Mouse (Mus musculus) CH12.LX (cell line): Measurements from ENCODE around the gene Hsd17b2. TPM values are rescaled to one million over a fixed set of nuclear protein-coding genes. Genes with fewer than 3 reads are reported as not detected.
A peak's percentile ranks its signal among the peaks of the same experiment; 100 is the strongest.

Experiments used
- DNase-seq: peaks from one replicate; pipeline ENCODE4 v3.0.0-alpha.2; 2013; ENCODE audit errors: extremely low read depth
- H3K27ac ChIP-seq: 2 replicates; pipeline ENCODE4 v1.5.1; 2012; ENCODE audit warnings: low read depth, mild to moderate bottlenecking, control low read depth, moderate library complexity; ENCODE audit not compliant: insufficient read depth
- H3K27me3 ChIP-seq: replicated peaks from 2 replicates; pipeline ENCODE3; 2012; ENCODE audit warnings: inconsistent platforms
- H3K36me3 ChIP-seq, 2 experiments: replicated peaks in 1 of 2; 2 replicates each; pipeline versions ENCODE3 to v1.6.1; 2012; ENCODE audit warnings: inconsistent platforms in 1 of 2, low read length in 1 of 2, mild to moderate bottlenecking in 1 of 2, mixed read lengths in 1 of 2, moderate library complexity in 1 of 2; ENCODE audit not compliant: control insufficient read depth in 1 of 2, insufficient read depth in 1 of 2
- H3K4me1 ChIP-seq, 2 experiments: 2 replicates each; pipeline ENCODE4 v1.6.1; 2012; ENCODE audit warnings: inconsistent platforms in 1 of 2, moderate library complexity in 1 of 2; ENCODE audit not compliant: insufficient read depth in 2 of 2, control insufficient read depth in 1 of 2
- H3K4me2 ChIP-seq: 2 replicates; pipeline ENCODE4 v1.6.1; 2012; ENCODE audit warnings: low read depth, mild to moderate bottlenecking, control low read depth; ENCODE audit not compliant: poor library complexity, insufficient read depth, severe bottlenecking
- H3K4me3 ChIP-seq, 3 experiments: fragments of 150-350 bp in 1 of 3; sonication (generic) in 1 of 3; replicated peaks in 1 of 3; 2 replicates each; pipeline versions ENCODE3 to v1.5.1; 2011 to 2012; ENCODE audit warnings: low read depth in 2 of 3, low read length in 2 of 3, mild to moderate bottlenecking in 2 of 3, moderate library complexity in 2 of 3, control low read depth in 1 of 3, improper control_type of control experiment in 1 of 3, inconsistent platforms in 1 of 3, mixed read lengths in 1 of 3; ENCODE audit not compliant: poor library complexity in 1 of 3
- H3K79me2 ChIP-seq: replicated peaks from 2 replicates; pipeline ENCODE4 v1.6.1; 2012; ENCODE audit warnings: mild to moderate bottlenecking, moderate library complexity; ENCODE audit not compliant: control insufficient read depth, poor library complexity, insufficient read depth, severe bottlenecking; ENCODE audit errors: extremely low read depth
- H3K9ac ChIP-seq: 2 replicates; pipeline ENCODE4 v1.6.1; 2012; ENCODE audit warnings: low read depth, mild to moderate bottlenecking, control low read depth, moderate library complexity; ENCODE audit not compliant: insufficient read depth
- H3K9me3 ChIP-seq: replicated peaks from 2 replicates; pipeline ENCODE3; 2012; ENCODE audit warnings: low read length, inconsistent platforms, mixed read lengths
- CHD1 ChIP-seq: IDR thresholded peaks from 2 replicates; pipeline ENCODE4 v1.6.1; 2012; ENCODE audit warnings: low read depth, low read length, improper control_type of control experiment, inconsistent platforms
- CHD2 ChIP-seq: IDR thresholded peaks from 2 replicates; pipeline ENCODE4 v1.6.1; 2011; ENCODE audit warnings: low read length, improper control_type of control experiment
- E2F4 ChIP-seq: IDR thresholded peaks from 2 replicates; pipeline ENCODE4 v1.6.1; 2011; ENCODE audit warnings: low read depth, low read length, improper control_type of control experiment; ENCODE audit not compliant: insufficient replicate concordance
- ELF1 ChIP-seq: IDR thresholded peaks from 2 replicates; pipeline ENCODE4 v1.6.1; 2014; ENCODE audit warnings: low read depth, mild to moderate bottlenecking, inconsistent platforms, low read length, improper control_type of control experiment
- ETS1 ChIP-seq: conservative IDR thresholded peaks from 2 replicates; pipeline ENCODE4 v1.6.1; 2012; ENCODE audit warnings: low read depth, mild to moderate bottlenecking, inconsistent platforms, low read length, improper control_type of control experiment, moderate library complexity
- JUND ChIP-seq: conservative IDR thresholded peaks from 2 replicates; pipeline ENCODE4 v1.6.1; 2011; ENCODE audit warnings: low read depth, low read length, improper control_type of control experiment
- MAX ChIP-seq: IDR thresholded peaks from 2 replicates; pipeline ENCODE4 v1.6.1; 2011; ENCODE audit warnings: low read length, improper control_type of control experiment
- MAZ ChIP-seq: IDR thresholded peaks from 2 replicates; pipeline ENCODE4 v1.6.1; 2012; ENCODE audit warnings: low read depth, mild to moderate bottlenecking, inconsistent platforms, low read length, improper control_type of control experiment, moderate library complexity
- MEF2A ChIP-seq: IDR thresholded peaks from 2 replicates; pipeline ENCODE4 v1.6.1; 2014; ENCODE audit warnings: low read depth, mild to moderate bottlenecking, inconsistent platforms, low read length, improper control_type of control experiment, borderline replicate concordance
- MYC ChIP-seq: IDR thresholded peaks from 2 replicates; pipeline ENCODE4 v1.6.1; 2011; ENCODE audit warnings: low read depth, mild to moderate bottlenecking, improper control_type of control experiment, low read length
- NELFE ChIP-seq: IDR thresholded peaks from 2 replicates; pipeline ENCODE4 v1.6.1; 2011; ENCODE audit warnings: low read depth, low read length, improper control_type of control experiment
- NRF1 ChIP-seq: IDR thresholded peaks from 2 replicates; pipeline ENCODE4 v1.6.1; 2014; ENCODE audit warnings: low read depth, mild to moderate bottlenecking, inconsistent platforms, low read length, improper control_type of control experiment, moderate library complexity
- PAX5 ChIP-seq: IDR thresholded peaks from 2 replicates; pipeline ENCODE4 v1.6.1; 2012; ENCODE audit warnings: low read length, inconsistent platforms, mixed read lengths
- POLR2A ChIP-seq: IDR thresholded peaks from 2 replicates; pipeline ENCODE4 v1.6.1; 2011; ENCODE audit warnings: low read depth, mild to moderate bottlenecking, improper control_type of control experiment, low read length
- SIN3A ChIP-seq: IDR thresholded peaks from 2 replicates; pipeline ENCODE4 v1.6.1; 2012; ENCODE audit warnings: low read length, improper control_type of control experiment, inconsistent platforms
- SMC3 ChIP-seq: IDR thresholded peaks from 2 replicates; pipeline ENCODE4 v1.6.1; 2011; ENCODE audit warnings: low read depth, low read length, improper control_type of control experiment
- TBP ChIP-seq: conservative IDR thresholded peaks from 2 replicates; pipeline ENCODE4 v1.6.1; 2011; ENCODE audit warnings: low read depth, low read length, improper control_type of control experiment
- TCF12 ChIP-seq: IDR thresholded peaks from 2 replicates; pipeline ENCODE4 v1.6.1; 2014; ENCODE audit warnings: low read depth, mild to moderate bottlenecking, inconsistent platforms, low read length, improper control_type of control experiment
- USF1 ChIP-seq: IDR thresholded peaks from 2 replicates; pipeline ENCODE4 v1.6.1; 2014; ENCODE audit warnings: low read depth, mild to moderate bottlenecking, inconsistent platforms, low read length, improper control_type of control experiment
- USF2 ChIP-seq: conservative IDR thresholded peaks from 2 replicates; pipeline ENCODE4 v1.6.1; 2011; ENCODE audit warnings: low read depth, low read length, improper control_type of control experiment
- ZC3H11A ChIP-seq: IDR thresholded peaks from 2 replicates; pipeline ENCODE4 v1.6.1; 2012; ENCODE audit warnings: low read depth, mild to moderate bottlenecking, inconsistent platforms, low read length, improper control_type of control experiment
- dilution Hi-C: fragments of 300-500 bp; cut with MboI; formaldehyde crosslinking; loops from 2 replicates; pipeline ENCODE4 v1.14.3; 2020; ENCODE audit warnings: low sequenced_read_pairs; ENCODE audit not compliant: extremely low pct_unique_long_range_greater_than_20kb, extremely low pct_ligation_motif_present
- in situ Hi-C: fragments of 300-500 bp; cut with MboI; formaldehyde crosslinking; loops from 3 replicates; pipeline ENCODE4 v1.14.3; 2019; ENCODE audit warnings: low sequenced_read_pairs, low pct_ligation_motif_present, low pct_unique_long_range_greater_than_20kb, mixed read lengths
- polyA plus RNA-seq: library from polyadenylated mRNA; unstranded; fragments of >175 nt; gene quantifications from 2 replicates; pipeline ENCODE4 v1.2.1, GENCODE M21; 2012; ENCODE audit warnings: low read depth; ENCODE audit not compliant: insufficient read length
- total RNA-seq, 2 experiments: library from RNA; depleted of rRNA; stranded (reverse); fragments of 300-350 nt in 1 of 2; fragments of >200 nt in 1 of 2; gene quantifications; 2 replicates each; pipeline ENCODE4 v1.2.3; 2012 to 2014

Gene Hsd17b2
- total and polyA plus RNA-seq, 3 experiments = not detected

GRCm38 (mm10) chr8:117783021-117783420 is 81.3 kb downstream of the Hsd17b2 start:
- no peak overlapping the region for H3K4me3 ChIP-seq
- H3K4me2 ChIP-seq = no peak overlapping the region
- no peaks in the 10 kb centered on the region for H3K27me3 ChIP-seq
- dilution Hi-C loops (no loop called here), in situ Hi-C loops (no loop called here)
- no peak for DNase-seq
- peaks cover 5% of the 10 kb centered on the region for H3K9me3 ChIP-seq
- H3K36me3 ChIP-seq = peaks cover 4 to 11% of the 10 kb centered on the region in 2 experiments
- no peak overlapping the region for H3K9ac ChIP-seq
- TF ChIP-seq E2F4 (no peak), MAX (no peak), USF1 (no peak)
- H3K27ac ChIP-seq = peak overlapping the region; percentile 2; the same call in 1 of the 2 replicates
- peaks cover 33 to 88% of the 10 kb centered on the region in 2 experiments for H3K4me1 ChIP-seq
- no peaks in the 10 kb centered on the region; the same call in 1 of the 2 replicates for H3K79me2 ChIP-seq

- dilution Hi-C loops (no loop called here), in situ Hi-C loops (no loop called here)
- Histone ChIP-seq H3K27me3 (no peaks in the 10 kb centered on the region), H3K9me3 (peaks cover 5% of the 10 kb centered on the region), H3K4me3 (no peak overlapping the region), H3K9ac (no peak overlapping the region), H3K27ac (no peak overlapping the region), H3K79me2 (no peaks in the 10 kb centered on the region), H3K4me1 (peaks cover 26 to 60% of the 10 kb centered on the region in 2 experiments), H3K36me3 (peaks cover 28 to 39% of the 10 kb centered on the region in 2 experiments), H3K4me2 (no peak overlapping the region)
- DNase-seq = no peak
- TF ChIP-seq JUND (no peak), CHD2 (peak; percentile 55; the same call in 1 of the 2 replicates), POLR2A (0 out of 2 replicates have a peak, but pooled peaks have one; percentile 11)
Observed at GRCm38 (mm10) chr8:117786428-117786827, 84.7 kb downstream of the Hsd17b2 start.

GRCm38 (mm10) chr8:117792616-117793144 is 91.0 kb downstream of the Hsd17b2 start:
- TF ChIP-seq TCF12 (no peak), ZC3H11A (no peak), POLR2A (no peak), CHD1 (no peak), PAX5 (no peak), MYC (no peak), E2F4 (no peak), SMC3 (no peak), ETS1 (no peak), USF2 (no peak), ELF1 (no peak), MAZ (no peak), NRF1 (no peak), SIN3A (no peak), NELFE (no peak), MEF2A (no peak), TBP (no peak)
- Histone ChIP-seq H3K27me3 (no peaks in the 10 kb centered on the region), H3K4me3 (no peak overlapping the region), H3K9me3 (no peaks in the 10 kb centered on the region), H3K4me1 (peaks cover 0 to 11% of the 10 kb centered on the region in 2 experiments; a peak in 1 of 4 replicates), H3K36me3 (peaks cover 74 to 91% of the 10 kb centered on the region in 2 experiments), H3K79me2 (peaks cover 29% of the 10 kb centered on the region), H3K4me2 (no peak overlapping the region), H3K27ac (no peak overlapping the region), H3K9ac (no peak overlapping the region)
- in situ Hi-C loops (no loop called here), dilution Hi-C loops (no loop called here)
- DNase-seq = no peak
